Mouse (Mus musculus): ENCODE results near the gene Mta1.

DNA sequence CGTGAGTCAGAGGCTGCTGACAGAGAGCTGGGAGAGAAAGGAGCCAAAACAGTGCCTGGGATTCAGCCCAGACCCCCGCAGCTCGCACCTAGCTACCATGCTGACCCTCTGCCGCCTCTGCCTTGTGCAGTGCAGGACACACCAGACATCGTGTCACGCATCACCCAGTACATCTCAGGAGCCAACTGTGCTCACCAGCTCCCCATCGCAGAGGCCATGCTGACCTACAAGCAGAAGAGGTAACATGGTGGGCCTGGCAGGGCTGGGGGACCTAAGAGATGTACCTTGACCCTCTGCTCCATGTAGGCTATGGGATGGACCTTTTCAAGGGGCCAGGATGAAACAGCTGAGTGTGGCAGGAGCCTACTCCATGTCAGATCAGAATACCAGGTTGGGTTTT, 34.4 kb upstream of the Mta1 start:
- TF ChIP-seq GATA1 (IDR thresholded peaks at IDR 0.05; ENCODE audit: borderline replicate concordance, low read length) (no peak), FLI1 (IDR thresholded peaks at IDR 0.05; ENCODE audit: low read length) (no peak)

All from megakaryocyte, embryonic 14.5 days (primary cell).